Mouse (Mus musculus) liver, embryonic 14.5 days (tissue): ENCODE results near the gene Cnot11. TPM values are rescaled to one million over a fixed set of nuclear protein-coding genes. Genes with fewer than 3 reads are reported as not detected.

ENCODE experiments used
- ATAC-seq: fragments of 200-750 bp; cut with Nextera tagmentation; 2 replicates; pipeline ENCODE4 v1.8.0; 2017; ENCODE audit warnings: moderate number of reproducible peaks, mild to moderate bottlenecking, moderate library complexity; ENCODE audit not compliant: insufficient read depth
- DNase-seq, 3 experiments: peaks; one replicate each; pipeline ENCODE4 v3.0.0-alpha.2; 2012 to 2013; ENCODE audit warnings: low read depth in 3 of 3, low spot score in 3 of 3
- H3K27ac ChIP-seq: fragments of 300-500 bp; sonication (generic); 2 replicates; pipeline ENCODE4 v1.5.1; 2014; ENCODE audit warnings: moderate library complexity, mild to moderate bottlenecking, control low read depth, inconsistent platforms
- H3K27me3 ChIP-seq: fragments of 300-500 bp; sonication (generic); 2 replicates; pipeline ENCODE4 v1.6.1; 2014; ENCODE audit warnings: mild to moderate bottlenecking, low read length, moderate library complexity; ENCODE audit not compliant: control insufficient read depth, insufficient read depth
- H3K36me3 ChIP-seq: fragments of 300-500 bp; sonication (generic); replicated peaks from 2 replicates; pipeline ENCODE4 v1.6.1; 2014; ENCODE audit warnings: low read depth; ENCODE audit not compliant: control insufficient read depth, insufficient read depth
- H3K4me1 ChIP-seq, 2 experiments: fragments of 200-500 bp in 1 of 2; fragments of 300-500 bp in 1 of 2; sonication (generic) in 1 of 2; replicated peaks; 2 replicates each; pipeline ENCODE4 v1.6.1; 2012 to 2014; ENCODE audit warnings: antibody characterized with exemption in 1 of 2, inconsistent platforms in 1 of 2, low read length in 1 of 2; ENCODE audit not compliant: control insufficient read depth in 2 of 2, insufficient read depth in 2 of 2
- H3K4me2 ChIP-seq: fragments of 300-500 bp; sonication (generic); 2 replicates; pipeline ENCODE4 v1.6.1; 2014; ENCODE audit warnings: low read depth, mild to moderate bottlenecking, control low read depth, moderate library complexity
- H3K4me3 ChIP-seq, 2 experiments: fragments of 200-500 bp in 1 of 2; fragments of 300-500 bp in 1 of 2; sonication (generic) in 1 of 2; 2 replicates each; pipeline ENCODE4 v1.5.1; 2012 to 2014; ENCODE audit warnings: low read depth in 2 of 2, low read length in 2 of 2, mild to moderate bottlenecking in 2 of 2, control low read depth in 1 of 2, inconsistent platforms in 1 of 2, moderate library complexity in 1 of 2; ENCODE audit not compliant: insufficient read depth in 1 of 2
- H3K9ac ChIP-seq: fragments of 300-500 bp; sonication (generic); replicated peaks from 2 replicates; pipeline ENCODE4 v1.6.1; 2014; ENCODE audit warnings: mild to moderate bottlenecking, control low read depth, moderate library complexity
- H3K9me3 ChIP-seq: fragments of 300-500 bp; sonication (generic); 2 replicates; pipeline ENCODE4 v1.6.1; 2016; ENCODE audit warnings: low read length, mixed read lengths; ENCODE audit not compliant: control insufficient read depth
- CTCF ChIP-seq: IDR thresholded peaks from 2 replicates; pipeline ENCODE4 v1.5.1; 2016; ENCODE audit warnings: antibody characterized with exemption, low read depth, control low read depth
- EP300 ChIP-seq: IDR thresholded peaks from 2 replicates; pipeline ENCODE4 v1.6.1; 2016; ENCODE audit warnings: antibody characterized with exemption, low read depth
- WGBS: fragments of 180-500 bp; shearing (Covaris S2); extraction: QIAGEN DNeasy Blood & Tissue Kit; methylation state at CpG from one replicate; pipeline ENCODE4 v1.1.7; 2014; ENCODE audit not compliant: insufficient replicate concordance; 5-methylcytosine and 5-hydroxymethylcytosine counted together
- polyA plus RNA-seq, 2 experiments: library from polyadenylated mRNA; depleted of rRNA in 1 of 2; stranded (reverse) in 1 of 2; unstranded in 1 of 2; fragments of >200 nt; fragmentation: Nextera tagmentation in 1 of 2; extraction: Ambion mirVana in 1 of 2; gene quantifications; 2 replicates each; pipeline versions ENCODE4 v1.2.1 to v1.2.3; 2012 to 2014

Gene Cnot11
- polyA plus RNA-seq, 2 experiments: 8.0 to 10.0 TPM

DNA sequence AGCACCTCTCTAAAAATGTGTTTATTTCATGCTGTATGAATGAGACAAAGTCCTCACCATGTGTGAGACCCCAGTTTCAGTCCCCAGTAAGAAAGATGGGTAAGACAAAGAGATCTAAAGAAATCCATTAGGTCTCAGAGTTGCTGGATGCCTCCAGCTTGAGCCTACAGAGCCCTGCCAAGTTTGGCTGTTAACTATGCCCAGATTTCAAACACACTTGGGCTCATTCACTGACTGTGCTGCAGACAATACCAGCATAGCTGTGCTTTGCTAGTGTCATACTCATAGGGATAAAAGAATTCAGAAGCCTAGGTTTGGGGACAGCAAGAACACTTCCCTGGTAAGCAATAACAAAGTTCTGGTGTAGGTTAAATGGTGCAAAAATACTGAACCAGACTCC is 33.3 kb downstream of the Cnot11 start:
- Histone ChIP-seq H3K4me3 (no peak overlapping the region), H3K4me1 (peaks cover 0 to 3% of the 10 kb centered on the region in 2 experiments; a peak in 1 of 4 replicates), H3K36me3 (peaks cover 4% of the 10 kb centered on the region; the same call in 1 of the 2 replicates), H3K27me3 (no peaks in the 10 kb centered on the region), H3K27ac (no peak overlapping the region), H3K9ac (no peak overlapping the region), H3K9me3 (no peaks in the 10 kb centered on the region), H3K4me2 (no peak overlapping the region)
- TF ChIP-seq EP300 (no peak), CTCF (no peak)
- ATAC-seq (no peak), DNase-seq (no peak)

DNA sequence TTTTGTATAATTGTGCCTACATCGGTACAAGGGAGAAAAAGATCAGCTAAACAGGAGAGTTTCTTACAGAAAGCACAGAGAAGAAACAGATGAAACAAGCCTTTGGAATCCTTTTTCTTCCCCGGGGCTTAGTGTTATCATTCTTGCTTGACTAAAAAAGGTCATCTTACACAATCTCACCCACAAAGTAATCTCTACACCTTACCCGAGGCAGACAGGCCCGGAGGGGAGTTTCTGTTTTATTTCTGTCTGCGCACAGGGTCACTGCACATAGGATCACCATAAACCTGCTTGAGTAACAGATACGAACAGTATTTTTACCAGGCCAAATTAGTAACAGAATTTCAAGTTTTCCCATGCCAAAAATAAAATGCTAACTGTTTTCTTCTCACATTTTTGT is 36.9 kb downstream of the Cnot11 start:
- Histone ChIP-seq H3K4me2 (peak overlapping the region; percentile 33; the same call in 1 of the 2 replicates), H3K27ac (no peak overlapping the region), H3K4me1 (peaks cover 13 to 14% of the 10 kb centered on the region in 2 experiments), H3K36me3 (no peaks in the 10 kb centered on the region), H3K9ac (no peak overlapping the region), H3K27me3 (no peaks in the 10 kb centered on the region), H3K4me3 (no peak overlapping the region), H3K9me3 (no peaks in the 10 kb centered on the region)
- TF ChIP-seq CTCF (no peak), EP300 (no peak)
- ATAC-seq: no peak
- no peak for DNase-seq
- 49% methylated on average over 6 of the region's 6 CpGs for WGBS

GRCm38 (mm10) chr1:39573890-39574289 is 39.1 kb downstream of the Cnot11 start:
- peak overlapping the region; percentile 34 for H3K4me2 ChIP-seq
- H3K27me3 ChIP-seq: no peaks in the 10 kb centered on the region
- H3K9ac ChIP-seq: no peak overlapping the region
- H3K4me3 ChIP-seq: no peak overlapping the region
- ATAC-seq (no peak), DNase-seq (no peak)
- no peaks in the 10 kb centered on the region for H3K36me3 ChIP-seq
- H3K27ac ChIP-seq: no peak overlapping the region
- 52% methylated on average over 7 of the region's 7 CpGs for WGBS
- TF ChIP-seq EP300 (no peak), CTCF (no peak)
- peaks cover 14 to 18% of the 10 kb centered on the region in 2 experiments for H3K4me1 ChIP-seq
- no peaks in the 10 kb centered on the region for H3K9me3 ChIP-seq

GRCm38 (mm10) chr1:39575778-39576375 is 41.1 kb downstream of the Cnot11 start:
- Histone ChIP-seq H3K27ac (peak overlapping the region; percentile 45), H3K4me2 (peak overlapping the region; percentile 86), H3K9ac (peak overlapping the region; percentile 74), H3K9me3 (no peaks in the 10 kb centered on the region), H3K4me3 (peak overlapping the region; percentile 76 to 88), H3K27me3 (no peaks in the 10 kb centered on the region), H3K36me3 (no peaks in the 10 kb centered on the region), H3K4me1 (peaks cover 14 to 20% of the 10 kb centered on the region in 2 experiments)
- DNase-seq: peak; percentile 33 to 41 (median 35)
- TF ChIP-seq CTCF (no peak), EP300 (no peak)
- ATAC-seq: no peak
- WGBS: 2% methylated on average over 8 of the region's 8 CpGs

- no peaks in the 10 kb centered on the region for H3K9me3 ChIP-seq
- peak; percentile 13 to 32 (median 14) for DNase-seq
- WGBS: under 1% methylated on average over 88 of the region's 88 CpGs
- no peaks in the 10 kb centered on the region for H3K27me3 ChIP-seq
- no peak for TF ChIP-seq EP300
- no peak for TF ChIP-seq CTCF
- peaks cover 14 to 20% of the 10 kb centered on the region in 2 experiments for H3K4me1 ChIP-seq
- peak overlapping the region; percentile 45 for H3K27ac ChIP-seq
- no peaks in the 10 kb centered on the region for H3K36me3 ChIP-seq
- ATAC-seq: peak; percentile 65
- peak overlapping the region; percentile 74 for H3K9ac ChIP-seq
- peak overlapping the region; percentile 76 to 88 for H3K4me3 ChIP-seq
- H3K4me2 ChIP-seq: peak overlapping the region; percentile 86
Observed at GRCm38 (mm10) chr1:39576431-39577243, 41.8 kb downstream of the Cnot11 start.
